Mouse (Mus musculus): ENCODE results near the gene Ppp1r12c. TPM values are rescaled to one million over a fixed set of nuclear protein-coding genes. Genes with fewer than 3 reads are reported as not detected.

The Ppp1r12c gene
- polyA plus RNA-seq, 2 experiments, result 15.6 to 22.2 TPM

DNA sequence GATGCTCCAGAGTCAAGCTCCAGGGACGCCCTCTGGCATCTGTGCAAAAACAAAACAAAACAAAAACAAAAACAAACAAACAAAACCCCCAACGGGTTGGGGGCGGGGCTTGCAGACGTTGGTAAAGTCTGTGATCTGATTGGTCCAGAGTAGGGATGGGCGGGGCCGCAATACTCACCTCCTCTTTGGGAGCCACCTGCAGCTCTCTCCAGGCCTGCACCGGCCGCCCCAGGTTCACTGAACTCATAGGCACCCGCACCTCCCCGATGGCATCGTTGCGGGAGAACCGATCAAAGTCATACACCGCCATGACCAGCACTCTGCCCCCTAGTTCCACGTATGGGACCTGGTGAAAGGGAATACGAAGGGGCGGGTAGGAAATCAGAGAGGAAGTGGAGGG, 40.5 kb upstream of the Ppp1r12c start:
- H3K36me3 ChIP-seq (replicated peaks; ENCODE audit: control insufficient read depth, insufficient read depth, low read depth), result no peaks in the 10 kb centered on the region
- H3K4me1 ChIP-seq (replicated peaks; ENCODE audit: control insufficient read depth in 2 of 2, insufficient read depth in 2 of 2, low read length in 1 of 2), result 0 out of 4 replicates have a peak, but pooled peaks cover 0 to 3% of the 10 kb centered on the region in 2 experiments
- 36% methylated on average over 17 of the region's 17 CpGs for WGBS (ENCODE audit: insufficient replicate concordance)
- peak overlapping the region; percentile 14 to 16; a peak in 2 of 4 replicates for H3K4me3 ChIP-seq (ENCODE audit: insufficient read depth in 1 of 2, low read depth in 2 of 2, low read length in 2 of 2)
- H3K27me3 ChIP-seq (ENCODE audit: control insufficient read depth, insufficient read depth, low read length), result no peaks in the 10 kb centered on the region; the same call in 1 of the 2 replicates
- no peak overlapping the region for H3K4me2 ChIP-seq (ENCODE audit: low read depth)
- no peak overlapping the region for H3K9ac ChIP-seq (replicated peaks)
- no peak for ATAC-seq (ENCODE audit: insufficient read depth)
- DNase-seq (ENCODE audit: low read depth in 3 of 3, low spot score in 3 of 3), result no peak
- H3K27ac ChIP-seq, result no peak overlapping the region
- TF ChIP-seq EP300 (IDR thresholded peaks at IDR 0.05; ENCODE audit: low read depth) (no peak), CTCF (IDR thresholded peaks at IDR 0.05; ENCODE audit: low read depth) (no peak)
- H3K9me3 ChIP-seq (ENCODE audit: control insufficient read depth, low read length), result no peaks in the 10 kb centered on the region

DNA sequence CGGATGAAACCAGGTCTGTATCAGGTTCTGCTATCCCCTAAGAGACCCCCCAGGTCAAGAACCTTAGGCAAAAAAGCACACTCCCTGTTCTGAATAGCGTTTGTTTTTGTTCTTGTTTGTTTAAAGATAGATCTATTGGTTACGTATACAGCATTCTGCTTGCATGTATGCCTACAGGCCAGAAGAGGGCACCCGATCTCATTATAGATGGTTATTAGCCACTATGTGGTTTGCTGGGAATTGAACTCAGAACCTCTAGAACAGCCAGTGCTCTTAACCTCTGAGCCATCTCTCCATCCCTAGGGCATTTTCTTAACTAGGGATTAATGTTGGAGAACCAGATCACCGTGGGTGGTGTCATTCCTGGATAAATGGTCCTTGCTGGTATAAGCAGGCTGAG, 39.9 kb upstream of the Ppp1r12c start:
- no peak for DNase-seq (ENCODE audit: low read depth in 3 of 3, low spot score in 3 of 3)
- Histone ChIP-seq H3K9me3 (ENCODE audit: control insufficient read depth, low read length) (no peaks in the 10 kb centered on the region), H3K36me3 (replicated peaks; ENCODE audit: control insufficient read depth, insufficient read depth, low read depth) (no peaks in the 10 kb centered on the region), H3K27me3 (ENCODE audit: control insufficient read depth, insufficient read depth, low read length) (no peaks in the 10 kb centered on the region; the same call in 1 of the 2 replicates), H3K4me1 (replicated peaks; ENCODE audit: control insufficient read depth in 2 of 2, insufficient read depth in 2 of 2, low read length in 1 of 2) (0 out of 4 replicates have a peak, but pooled peaks cover 0 to 3% of the 10 kb centered on the region in 2 experiments), H3K9ac (replicated peaks) (no peak overlapping the region), H3K27ac (no peak overlapping the region), H3K4me2 (ENCODE audit: low read depth) (no peak overlapping the region), H3K4me3 (ENCODE audit: insufficient read depth in 1 of 2, low read depth in 2 of 2, low read length in 2 of 2) (no peak overlapping the region)
- TF ChIP-seq EP300 (IDR thresholded peaks at IDR 0.05; ENCODE audit: low read depth) (no peak), CTCF (IDR thresholded peaks at IDR 0.05; ENCODE audit: low read depth) (no peak; the same call in 1 of the 2 replicates)
- ATAC-seq (ENCODE audit: insufficient read depth), result no peak
- WGBS (ENCODE audit: insufficient replicate concordance), result 53% methylated on average over 5 of the region's 5 CpGs

DNA sequence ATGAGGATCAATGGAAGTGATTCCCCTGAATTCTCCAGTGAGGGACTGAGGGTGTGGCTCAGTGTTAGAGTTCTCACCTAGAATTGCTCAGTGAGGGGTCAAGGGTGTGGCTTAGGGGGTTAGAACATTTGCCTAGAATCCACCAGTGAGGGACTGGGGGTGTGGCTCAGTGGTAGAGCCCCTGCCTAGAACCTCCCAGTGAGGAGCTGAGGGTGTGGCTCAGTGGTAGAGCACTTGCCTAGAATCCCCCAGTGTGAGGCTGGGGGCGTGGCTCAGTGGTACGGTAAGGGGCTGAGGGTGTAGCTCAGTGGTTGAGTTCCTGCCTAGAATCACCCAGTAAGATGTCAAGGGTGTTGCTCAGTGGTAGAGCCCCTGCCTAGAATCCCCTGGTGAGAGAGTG, 37.5 kb upstream of the Ppp1r12c start:
- no peaks in the 10 kb centered on the region for H3K9me3 ChIP-seq (ENCODE audit: control insufficient read depth, low read length)
- DNase-seq (ENCODE audit: low read depth in 3 of 3, low spot score in 3 of 3) (no peak), ATAC-seq (ENCODE audit: insufficient read depth) (no peak)
- H3K36me3 ChIP-seq (replicated peaks; ENCODE audit: control insufficient read depth, insufficient read depth, low read depth), result no peaks in the 10 kb centered on the region
- H3K27ac ChIP-seq, result no peak overlapping the region
- TF ChIP-seq CTCF (IDR thresholded peaks at IDR 0.05; ENCODE audit: low read depth), result no peak
- TF ChIP-seq EP300 (IDR thresholded peaks at IDR 0.05; ENCODE audit: low read depth), result no peak
- 58% methylated on average over 2 of the region's 2 CpGs for WGBS (ENCODE audit: insufficient replicate concordance)
- H3K4me2 ChIP-seq (ENCODE audit: low read depth), result no peak overlapping the region
- H3K4me3 ChIP-seq (ENCODE audit: insufficient read depth in 1 of 2, low read depth in 2 of 2, low read length in 2 of 2), result no peak overlapping the region
- no peaks in the 10 kb centered on the region for H3K4me1 ChIP-seq (replicated peaks; ENCODE audit: control insufficient read depth in 2 of 2, insufficient read depth in 2 of 2, low read length in 1 of 2)
- no peaks in the 10 kb centered on the region for H3K27me3 ChIP-seq (ENCODE audit: control insufficient read depth, insufficient read depth, low read length)
- H3K9ac ChIP-seq (replicated peaks), result no peak overlapping the region

DNA sequence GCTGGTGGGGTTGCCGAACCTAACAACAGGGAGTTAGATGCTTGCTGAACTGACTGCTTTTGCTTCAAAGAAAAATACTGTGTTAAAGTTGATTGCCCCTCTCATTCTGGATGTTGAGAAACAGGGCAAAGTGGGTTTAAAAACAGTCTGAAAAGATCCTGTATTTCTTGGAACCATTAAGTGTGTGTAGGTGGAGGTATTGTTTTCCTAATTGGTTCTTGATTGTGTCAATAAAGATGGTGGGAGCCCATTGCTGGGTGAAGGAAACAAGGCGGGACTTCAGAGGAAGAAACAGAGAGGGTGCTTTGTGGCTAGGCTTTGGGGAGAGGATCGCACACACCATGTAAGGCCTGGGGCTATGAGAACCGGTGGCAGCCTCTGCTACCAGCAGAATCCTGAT, 35.7 kb upstream of the Ppp1r12c start:
- DNase-seq (ENCODE audit: low read depth in 3 of 3, low spot score in 3 of 3), result no peak
- ATAC-seq (ENCODE audit: insufficient read depth), result no peak
- H3K27me3 ChIP-seq (ENCODE audit: control insufficient read depth, insufficient read depth, low read length), result peaks cover 4% of the 10 kb centered on the region
- WGBS (ENCODE audit: insufficient replicate concordance), result 30% methylated on average over 4 of the region's 4 CpGs
- TF ChIP-seq CTCF (IDR thresholded peaks at IDR 0.05; ENCODE audit: low read depth), result no peak
- TF ChIP-seq EP300 (IDR thresholded peaks at IDR 0.05; ENCODE audit: low read depth), result no peak
- no peaks in the 10 kb centered on the region for H3K36me3 ChIP-seq (replicated peaks; ENCODE audit: control insufficient read depth, insufficient read depth, low read depth)
- no peak overlapping the region for H3K9ac ChIP-seq (replicated peaks)
- no peak overlapping the region for H3K4me3 ChIP-seq (ENCODE audit: insufficient read depth in 1 of 2, low read depth in 2 of 2, low read length in 2 of 2)
- no peak overlapping the region for H3K27ac ChIP-seq
- no peak overlapping the region for H3K4me2 ChIP-seq (ENCODE audit: low read depth)
- H3K9me3 ChIP-seq (ENCODE audit: control insufficient read depth, low read length), result no peaks in the 10 kb centered on the region
- H3K4me1 ChIP-seq (replicated peaks; ENCODE audit: control insufficient read depth in 2 of 2, insufficient read depth in 2 of 2, low read length in 1 of 2), result no peaks in the 10 kb centered on the region

DNA sequence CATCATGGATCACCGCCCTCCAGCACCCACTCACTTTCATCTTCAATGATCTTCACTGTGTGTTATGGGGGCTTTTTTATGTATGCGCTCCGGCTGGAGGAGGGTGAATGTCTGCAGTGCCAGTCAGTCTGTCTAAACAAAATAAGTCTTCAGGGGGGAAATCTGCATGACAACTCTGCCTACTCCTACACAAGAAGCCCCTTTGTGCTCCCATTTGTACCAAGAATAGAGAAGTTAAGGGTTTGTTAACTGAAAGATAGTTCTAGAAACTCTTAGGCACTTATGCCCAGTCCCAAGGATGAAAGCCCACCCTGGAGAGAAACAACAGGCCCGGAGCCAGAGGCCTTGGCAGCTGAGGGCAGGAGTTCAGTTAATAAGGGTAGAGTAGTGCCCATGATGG, 34.9 kb upstream of the Ppp1r12c start:
- H3K4me1 ChIP-seq (replicated peaks; ENCODE audit: control insufficient read depth in 2 of 2, insufficient read depth in 2 of 2, low read length in 1 of 2), result no peaks in the 10 kb centered on the region
- no peak for ATAC-seq (ENCODE audit: insufficient read depth)
- H3K9ac ChIP-seq (replicated peaks), result no peak overlapping the region
- peaks cover 8% of the 10 kb centered on the region for H3K27me3 ChIP-seq (ENCODE audit: control insufficient read depth, insufficient read depth, low read length)
- no peak overlapping the region for H3K4me3 ChIP-seq (ENCODE audit: insufficient read depth in 1 of 2, low read depth in 2 of 2, low read length in 2 of 2)
- H3K4me2 ChIP-seq (ENCODE audit: low read depth), result no peak overlapping the region
- no peaks in the 10 kb centered on the region for H3K36me3 ChIP-seq (replicated peaks; ENCODE audit: control insufficient read depth, insufficient read depth, low read depth)
- WGBS (ENCODE audit: insufficient replicate concordance), result 78% methylated on average over 4 of the region's 4 CpGs
- H3K9me3 ChIP-seq (ENCODE audit: control insufficient read depth, low read length), result no peaks in the 10 kb centered on the region
- no peak for DNase-seq (ENCODE audit: low read depth in 3 of 3, low spot score in 3 of 3)
- TF ChIP-seq EP300 (IDR thresholded peaks at IDR 0.05; ENCODE audit: low read depth) (no peak), CTCF (IDR thresholded peaks at IDR 0.05; ENCODE audit: low read depth) (no peak)
- no peak overlapping the region for H3K27ac ChIP-seq
